Mouse (Mus musculus): Measurements from ENCODE around the gene Dnajc5g.

Dnajc5g gene

GRCm38 (mm10) chr5:31105814-31106335 lies at the start of gene Dnajc5g:
Gene Dnajc5g (plus strand): TSS chr5:31106285.
- in situ Hi-C loops (cut with MseI, MboI) = no loop called here

DNA sequence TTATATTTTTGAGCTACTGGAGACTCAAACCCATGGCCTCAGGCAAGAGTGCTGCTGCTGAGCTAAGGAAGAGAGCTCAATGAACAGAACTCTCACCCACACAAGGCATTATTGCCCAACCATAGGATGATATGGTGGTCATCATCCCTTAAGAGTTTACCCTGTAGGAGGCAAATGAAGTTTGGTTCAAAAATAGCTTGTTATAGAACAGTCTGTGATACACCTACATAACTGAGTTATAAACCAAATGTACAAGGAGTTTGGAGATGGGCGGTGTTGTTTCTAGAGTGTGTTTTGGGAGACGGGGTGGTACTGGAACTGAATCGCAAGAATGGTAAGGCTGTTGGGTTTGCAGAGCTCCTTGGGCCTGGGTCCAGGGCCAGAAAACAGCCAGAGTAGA lies 36.3 kb upstream of the Dnajc5g start:
- in situ Hi-C loops (cut with MseI, MboI) = no loop called here

GRCm38 (mm10) chr5:31071059-31071458 lies 35.0 kb upstream of the Dnajc5g start:
- in situ Hi-C loops (cut with MseI, MboI) = no loop called here

GRCm38 (mm10) chr5:31071821-31072220 lies 34.3 kb upstream of the Dnajc5g start:
- in situ Hi-C loops (cut with MseI, MboI) = no loop called here

- in situ Hi-C loops (cut with MseI, MboI) = no loop called here
Observed at GRCm38 (mm10) chr5:31073176-31073575, 32.9 kb upstream of the Dnajc5g start.

DNA sequence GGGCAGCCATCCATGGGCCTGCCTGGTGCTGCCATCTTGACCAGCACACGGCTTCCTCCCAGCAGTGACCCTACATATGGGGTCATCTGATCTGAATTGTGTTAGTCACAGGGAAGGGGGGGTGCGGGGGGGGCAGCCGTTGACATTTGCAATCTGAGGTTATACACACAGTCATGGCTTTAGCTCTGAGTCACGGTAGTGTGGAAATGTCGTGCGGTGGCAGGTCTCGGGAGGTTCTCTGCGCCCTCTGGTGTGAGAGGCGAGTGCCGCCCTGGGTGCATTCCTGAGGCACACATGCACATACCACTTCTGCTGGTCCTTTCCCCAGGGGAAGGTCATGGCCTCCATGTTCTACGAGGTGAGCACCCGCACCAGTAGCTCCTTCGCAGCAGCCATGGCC lies 29.7 kb upstream of the Dnajc5g start:
- in situ Hi-C loops (cut with MseI, MboI) = no loop called here

DNA sequence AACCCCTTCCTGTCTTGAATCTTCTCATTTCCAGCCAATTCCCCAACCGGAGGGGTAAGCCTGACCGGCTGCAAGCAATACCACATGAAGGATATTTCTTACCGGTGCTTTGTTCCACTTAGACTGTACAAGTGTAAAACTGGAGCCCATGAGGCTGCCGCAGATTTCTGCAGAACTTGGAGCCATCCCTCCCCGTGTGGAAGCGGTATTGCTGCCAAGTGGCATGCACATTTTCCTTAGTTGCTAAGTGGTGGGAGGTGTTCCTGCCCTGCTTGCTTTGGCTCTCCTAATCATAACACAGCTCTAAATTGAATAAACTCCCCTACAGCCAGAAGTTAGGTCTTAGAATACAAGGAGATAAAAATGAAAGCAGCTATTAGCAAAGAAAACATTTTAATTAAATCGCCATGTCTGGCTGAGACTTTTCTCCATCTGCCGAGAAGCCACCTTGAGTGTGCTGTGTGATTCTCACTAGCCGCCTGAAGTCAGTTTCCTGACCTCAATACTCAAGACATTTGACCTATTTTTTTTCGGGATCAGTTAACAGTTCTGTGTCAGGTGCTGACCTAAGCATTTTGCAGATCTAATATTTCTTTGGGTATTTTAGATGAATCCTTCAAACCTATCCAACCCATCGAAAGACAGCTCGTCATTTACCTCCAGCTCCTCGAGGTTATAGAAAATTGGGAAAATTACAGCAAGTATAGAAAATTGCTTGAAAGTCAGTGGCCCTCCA lies 25.9 kb upstream of the Dnajc5g start:
- in situ Hi-C loops (cut with MseI, MboI) = no loop called here

DNA sequence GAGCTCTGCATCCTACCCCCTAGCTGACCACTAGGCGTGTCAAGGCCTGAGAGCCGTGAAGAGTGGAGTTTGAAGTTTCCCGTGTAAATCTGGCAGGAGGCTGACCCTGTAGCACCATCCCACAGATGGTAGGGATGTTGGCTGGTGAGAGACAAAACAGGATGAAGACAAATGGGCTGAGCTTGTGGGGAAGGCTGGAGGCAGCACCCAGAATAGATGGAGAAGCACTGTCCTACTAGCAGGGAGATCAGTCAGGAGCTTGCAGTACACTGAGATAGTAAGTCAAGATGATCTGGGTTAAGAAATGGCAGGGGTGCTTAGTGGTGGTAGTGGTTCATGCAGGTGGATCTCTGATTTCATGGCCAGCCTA lies 25.3 kb upstream of the Dnajc5g start:
- in situ Hi-C loops (cut with MseI, MboI) = no loop called here

- in situ Hi-C loops (cut with MseI, MboI) = no loop called here
Observed at GRCm38 (mm10) chr5:31081386-31081785, 24.7 kb upstream of the Dnajc5g start.

- in situ Hi-C loops (cut with MseI, MboI) = no loop called here
Observed at GRCm38 (mm10) chr5:31082355-31082754, 23.7 kb upstream of the Dnajc5g start.

DNA sequence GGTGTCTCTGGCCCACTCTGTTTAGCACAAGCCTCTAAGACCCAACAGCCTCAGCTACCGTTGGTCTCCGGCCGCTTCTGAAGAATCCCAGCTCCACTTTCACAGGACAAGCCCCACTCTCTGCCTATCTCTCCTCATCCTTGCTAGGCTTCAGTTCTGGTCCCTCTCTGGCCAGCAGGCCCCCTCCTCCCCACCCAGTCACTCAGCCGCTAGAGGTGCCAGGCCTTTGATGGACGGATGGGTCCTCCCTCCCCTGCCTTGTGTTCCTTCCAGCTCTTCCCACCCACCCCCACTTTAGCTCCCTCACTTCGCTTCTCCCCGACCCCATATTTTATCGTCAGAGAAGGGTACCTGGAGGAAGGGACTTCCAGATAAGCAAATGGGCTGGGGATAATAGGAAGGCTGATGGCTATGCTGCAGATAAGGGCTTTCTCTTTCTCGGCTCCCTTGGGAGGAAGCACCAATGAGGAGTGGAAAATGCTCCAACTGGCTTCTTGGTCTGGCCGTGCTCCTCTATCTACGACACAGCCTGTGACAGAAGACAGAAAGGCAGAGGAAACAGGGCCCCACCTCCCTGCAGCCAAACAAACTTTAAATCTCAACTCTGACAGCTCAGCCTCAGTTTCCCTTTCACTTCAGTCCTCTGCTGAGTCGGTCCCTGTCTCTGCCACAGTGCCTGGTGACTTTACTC lies 23.0 kb upstream of the Dnajc5g start:
- in situ Hi-C loops (cut with MseI, MboI) = no loop called here

DNA sequence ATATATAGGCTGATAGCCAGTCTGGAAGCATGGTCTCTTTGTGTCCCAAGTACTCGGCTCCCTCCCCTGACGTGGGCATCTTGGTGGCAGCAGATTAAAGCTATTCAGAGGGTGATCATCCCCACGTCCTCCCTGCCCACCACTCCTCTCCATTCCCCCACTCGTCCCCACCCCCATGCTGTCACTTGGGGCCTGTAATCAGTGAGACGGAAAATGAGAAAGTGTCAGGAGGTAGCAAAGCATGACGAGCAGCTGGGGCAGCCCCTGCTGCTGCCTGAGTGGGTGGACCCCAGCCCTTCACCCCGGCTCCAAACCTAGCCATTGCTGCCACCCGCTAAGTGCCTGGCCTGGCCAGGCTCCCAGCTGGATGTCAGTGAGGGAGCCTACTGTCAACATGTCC lies 22.1 kb upstream of the Dnajc5g start:
- in situ Hi-C loops (cut with MseI, MboI) = no loop called here

DNA sequence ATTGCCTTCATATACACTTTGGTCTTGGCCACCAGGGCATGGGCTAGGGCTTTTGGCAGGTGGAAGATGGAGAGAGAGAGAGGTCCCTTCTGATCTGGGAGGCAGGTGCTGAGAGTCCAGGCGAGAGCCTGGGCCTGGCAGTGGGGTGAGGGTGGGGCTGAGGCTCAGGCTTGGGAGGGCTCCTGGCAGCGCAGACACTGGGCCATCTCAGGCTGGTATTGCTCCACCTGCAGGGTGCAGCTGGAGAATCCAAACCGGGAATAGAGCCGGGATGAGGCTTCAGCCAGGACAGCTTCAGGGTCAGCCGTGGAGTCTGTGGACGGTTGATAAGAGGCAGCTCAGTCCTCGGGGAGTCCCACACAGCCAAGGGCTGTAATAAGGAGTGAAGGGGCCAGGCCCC lies 19.5 kb upstream of the Dnajc5g start:
- in situ Hi-C loops (cut with MseI, MboI) = no loop called here

GRCm38 (mm10) chr5:31087131-31087530 lies 19.0 kb upstream of the Dnajc5g start:
- in situ Hi-C loops (cut with MseI, MboI) = no loop called here

DNA sequence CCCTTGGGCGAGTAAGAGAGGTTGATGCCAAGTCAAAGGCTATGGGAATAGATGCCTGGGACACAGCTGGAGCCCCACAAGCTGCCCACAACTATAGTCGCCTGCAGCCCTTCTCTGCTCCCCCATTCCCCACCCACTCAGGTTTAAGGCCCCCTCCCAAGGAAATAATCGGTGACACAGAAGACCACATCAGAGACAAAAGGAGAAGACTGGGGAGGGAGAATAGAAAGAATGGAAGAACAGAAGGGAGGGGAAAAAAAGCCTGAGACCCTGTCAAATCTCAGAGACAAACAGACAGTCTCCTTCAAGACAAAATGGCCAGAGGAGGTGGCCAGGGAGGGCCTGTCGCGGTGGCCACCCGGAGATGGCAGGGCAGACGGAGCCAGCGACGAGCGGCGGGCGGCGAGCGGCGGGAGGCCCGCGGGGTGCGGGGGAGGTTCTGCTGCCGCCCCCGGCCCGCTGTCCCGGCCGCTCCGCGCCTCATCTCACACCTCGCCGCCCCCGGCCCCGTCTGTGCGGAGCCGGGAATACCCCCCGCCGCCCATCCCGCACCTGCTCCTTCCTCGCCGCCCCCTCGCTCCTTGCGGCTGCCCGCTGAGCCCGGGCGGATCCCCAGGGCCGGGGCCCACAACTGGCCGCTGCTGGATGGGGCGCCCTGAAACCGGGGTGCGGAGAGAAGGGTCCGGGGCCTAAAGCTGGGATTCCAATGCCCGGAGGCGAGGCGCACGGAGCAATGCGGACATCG lies 13.7 kb upstream of the Dnajc5g start:
- in situ Hi-C loops (cut with MseI, MboI) = no loop called here

DNA sequence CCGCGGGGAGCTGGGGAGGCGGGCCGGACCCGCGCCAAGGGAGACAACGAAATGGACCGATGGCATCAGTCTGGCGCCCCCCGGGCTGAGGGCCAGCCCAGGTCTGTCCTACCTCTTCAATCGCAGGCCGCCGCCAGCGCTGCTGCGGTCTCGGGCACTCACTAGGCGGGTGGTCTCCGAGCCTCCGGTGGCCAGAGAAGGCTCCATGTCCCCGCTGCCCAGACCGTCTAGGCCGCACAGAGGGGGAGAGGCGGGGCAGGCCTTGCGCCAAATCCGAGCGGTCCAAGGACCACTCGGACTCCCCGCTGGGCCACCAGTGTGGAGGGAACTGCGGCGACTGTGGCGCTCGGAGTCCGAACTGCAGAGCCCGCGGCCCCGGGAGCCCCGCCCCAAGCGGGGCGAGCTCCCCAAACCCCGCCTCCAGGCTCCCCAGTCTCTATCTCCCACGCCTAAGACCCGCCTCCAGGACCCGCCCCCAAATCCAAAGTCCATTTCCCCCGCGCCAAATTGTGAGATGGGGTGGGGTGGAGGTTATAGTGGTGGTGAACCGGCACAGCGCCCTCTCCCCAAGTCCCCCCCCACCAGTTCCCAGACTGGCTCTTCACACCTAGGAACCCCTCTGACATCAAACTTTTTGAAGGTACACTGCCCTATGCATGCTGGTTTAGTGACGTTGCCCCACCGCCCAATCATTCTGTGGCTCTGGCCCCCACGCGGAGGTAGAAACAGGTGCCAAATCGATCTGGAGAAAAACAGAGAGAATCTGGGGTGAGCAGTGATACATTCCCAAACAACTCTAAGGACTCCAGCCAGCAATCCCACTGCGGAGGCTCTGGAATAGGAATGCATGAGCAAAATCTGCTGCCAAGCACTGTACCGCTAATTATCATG lies 12.7 kb upstream of the Dnajc5g start:
- in situ Hi-C loops (cut with MseI, MboI) = no loop called here

DNA sequence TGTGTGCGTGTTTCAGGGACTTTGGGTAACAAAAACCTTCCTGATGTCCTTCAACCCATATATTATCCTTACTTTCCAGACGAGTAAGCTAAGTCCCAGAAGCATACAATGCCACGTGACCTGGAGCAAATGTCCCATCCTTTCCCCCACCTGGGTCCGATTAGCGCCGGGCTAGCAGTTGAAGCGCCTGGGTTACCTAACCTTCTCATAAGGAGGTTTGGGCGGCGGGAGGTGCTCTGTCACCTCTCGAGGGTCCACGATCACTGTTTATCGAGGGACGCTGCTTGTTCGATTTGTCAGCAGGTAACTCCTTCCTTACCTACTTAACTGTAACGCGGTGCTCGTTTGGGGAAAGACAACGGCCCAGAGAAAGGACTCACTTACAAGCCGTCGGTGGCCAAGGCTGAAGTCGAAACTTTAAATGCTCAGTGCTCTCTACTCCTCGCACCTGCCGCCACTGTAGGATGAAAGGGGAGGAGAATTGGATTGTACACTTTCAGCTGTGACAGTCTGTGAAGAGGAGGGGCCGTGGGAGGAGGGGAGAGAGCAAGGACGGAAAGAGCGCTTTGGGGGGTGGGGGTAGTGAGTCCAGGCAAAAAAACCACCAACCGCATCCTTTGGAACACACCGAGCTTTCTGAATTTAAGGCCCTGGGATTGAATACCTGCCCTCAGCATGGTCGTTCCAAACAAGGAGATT lies 11.8 kb upstream of the Dnajc5g start:
- in situ Hi-C loops (cut with MseI, MboI) = no loop called here

GRCm38 (mm10) chr5:31094799-31095691 lies 11.0 kb upstream of the Dnajc5g start:
- in situ Hi-C loops (cut with MseI, MboI) = no loop called here

- in situ Hi-C loops (cut with MseI, MboI) = no loop called here
Observed at GRCm38 (mm10) chr5:31095711-31096480, 10.2 kb upstream of the Dnajc5g start.
